Mouse (Mus musculus) small intestine, adult 2 months (tissue): ENCODE measurements around the gene Rsph10b.

Experiments
- CTCF ChIP-seq: fragments of 200-500 bp; IDR thresholded peaks from 2 replicates; pipeline ENCODE4 v1.5.1; 2012; ENCODE audit warnings: low read depth, mild to moderate bottlenecking, control low read depth, inconsistent platforms, low read length, moderate library complexity, mixed read lengths; ENCODE audit not compliant: insufficient replicate concordance, insufficient read length; ENCODE audit errors: extremely low read depth
- POLR2A ChIP-seq: fragments of 200-500 bp; IDR thresholded peaks from 2 replicates; pipeline ENCODE4 v1.6.1; 2012; ENCODE audit warnings: low read depth, mild to moderate bottlenecking, control low read depth, inconsistent platforms, low read length, moderate library complexity

- TF ChIP-seq CTCF (no peak), POLR2A (no peak)
Measured at GRCm38 (mm10) chr5:143990086-143990485, 57.3 kb downstream of the Rsph10b start.
